Mouse (Mus musculus): ENCODE data around the gene Dnah6. TPM values are rescaled to one million over a fixed set of nuclear protein-coding genes. Genes with fewer than 3 reads are reported as not detected.

Dnah6 gene
- polyA plus RNA-seq, 1 experiment from 2014 or later, result 0.09 TPM

DNA sequence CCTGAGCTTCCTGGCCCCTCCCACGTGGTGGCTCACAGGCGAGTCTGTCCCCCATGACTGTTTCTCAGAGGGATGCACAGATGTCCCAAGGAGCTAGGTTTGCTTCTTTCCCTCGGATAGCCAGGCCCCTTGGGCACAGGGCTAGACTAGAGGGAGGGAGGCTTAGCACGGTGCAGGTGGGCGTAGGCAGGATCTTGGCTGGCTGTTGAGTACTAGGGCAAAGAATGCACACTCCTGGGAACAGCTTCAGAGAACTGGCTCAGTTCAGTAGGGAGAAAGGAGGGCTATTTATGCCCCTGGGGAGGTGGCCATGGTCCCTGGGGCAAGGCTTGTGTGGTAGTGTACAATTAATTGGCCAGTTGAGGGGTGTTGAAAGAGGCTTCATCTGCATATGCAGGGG is 88.7 kb downstream of the Dnah6 start:
- Histone ChIP-seq H3K4me1 (no peaks in the 10 kb centered on the region), H3K27me3 (replicated peaks) (no peaks in the 10 kb centered on the region), H3K36me3 (no peaks in the 10 kb centered on the region), H3K9ac (replicated peaks) (no peak overlapping the region), H3K4me2 (no peak overlapping the region), H3K27ac (replicated peaks) (no peak overlapping the region), H3K4me3 (replicated peaks) (no peak overlapping the region), H3K9me3 (replicated peaks) (no peaks in the 10 kb centered on the region)
- no peak for ATAC-seq (ENCODE audit: low FRiP score)
- WGBS, result 68% methylated on average over 5 of the region's 5 CpGs

- Histone ChIP-seq H3K36me3 (no peaks in the 10 kb centered on the region), H3K4me3 (replicated peaks) (no peak overlapping the region), H3K4me1 (no peaks in the 10 kb centered on the region), H3K27me3 (replicated peaks) (no peaks in the 10 kb centered on the region), H3K4me2 (no peak overlapping the region), H3K27ac (replicated peaks) (no peak overlapping the region), H3K9me3 (replicated peaks) (no peaks in the 10 kb centered on the region), H3K9ac (replicated peaks) (no peak overlapping the region)
- ATAC-seq (ENCODE audit: low FRiP score), result no peak
- 90% methylated on average over 9 of the region's 9 CpGs for WGBS
These were observed 93.9 kb downstream of the Dnah6 start for GRCm38 (mm10) chr6:73127594-73127993.

GRCm38 (mm10) chr6:73120348-73120747 is 101.1 kb downstream of the Dnah6 start:
- Histone ChIP-seq H3K4me2 (no peak overlapping the region), H3K9me3 (replicated peaks) (no peaks in the 10 kb centered on the region), H3K36me3 (no peaks in the 10 kb centered on the region), H3K4me1 (no peaks in the 10 kb centered on the region), H3K27ac (replicated peaks) (no peak overlapping the region), H3K27me3 (replicated peaks) (no peaks in the 10 kb centered on the region), H3K4me3 (replicated peaks) (no peak overlapping the region), H3K9ac (replicated peaks) (no peak overlapping the region)
- ATAC-seq (ENCODE audit: low FRiP score), result no peak
- 87% methylated on average over 11 of the region's 11 CpGs for WGBS

DNA sequence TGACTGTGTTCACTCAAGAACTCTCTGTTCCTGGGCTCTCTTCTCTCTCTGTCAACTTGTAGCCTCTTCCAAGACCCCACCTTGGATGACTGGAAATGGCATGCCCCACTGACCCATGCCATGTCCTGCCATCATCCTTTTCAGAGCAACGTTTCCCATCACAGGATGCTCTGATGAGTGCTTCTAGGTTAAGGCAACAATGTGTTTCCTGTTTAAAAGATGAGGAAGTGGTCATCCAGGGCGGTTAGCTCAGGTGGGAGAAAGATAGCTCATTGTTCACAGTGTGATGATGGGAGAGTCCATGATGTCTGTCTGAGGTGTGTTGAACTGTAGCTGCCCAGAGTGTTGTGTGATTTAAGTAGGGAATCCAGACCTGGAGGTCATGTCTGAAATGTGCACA is 107.6 kb downstream of the Dnah6 start:
- no peaks in the 10 kb centered on the region for H3K4me1 ChIP-seq
- H3K27me3 ChIP-seq (replicated peaks), result no peaks in the 10 kb centered on the region
- H3K9ac ChIP-seq (replicated peaks), result no peak overlapping the region
- no peak overlapping the region for H3K4me3 ChIP-seq (replicated peaks)
- no peaks in the 10 kb centered on the region for H3K36me3 ChIP-seq
- no peak for ATAC-seq (ENCODE audit: low FRiP score)
- no peaks in the 10 kb centered on the region for H3K9me3 ChIP-seq (replicated peaks)
- no peak overlapping the region for H3K27ac ChIP-seq (replicated peaks)
- WGBS, result 85% methylated on average over 2 of the region's 2 CpGs
- H3K4me2 ChIP-seq, result no peak overlapping the region

DNA sequence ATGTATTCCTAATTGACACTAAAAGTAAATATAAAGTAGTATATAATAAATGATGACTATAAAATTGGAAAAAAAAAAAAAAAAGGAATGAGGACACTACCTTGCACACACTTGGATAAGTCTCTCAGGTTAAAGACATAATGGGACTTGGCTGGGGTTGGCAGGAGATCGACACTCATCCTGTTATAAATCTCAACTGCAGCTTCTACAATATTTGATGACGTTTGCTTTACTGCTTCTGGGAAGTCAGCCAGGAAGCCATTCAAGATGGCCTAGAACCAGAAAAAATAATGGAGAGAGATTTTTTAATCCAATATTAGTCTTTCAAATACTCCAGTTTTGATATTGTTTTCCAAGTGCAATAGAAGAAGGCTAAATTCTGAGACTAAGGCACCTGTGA is 108.1 kb downstream of the Dnah6 start:
- no peaks in the 10 kb centered on the region for H3K27me3 ChIP-seq (replicated peaks)
- 52% methylated on average over 2 of the region's 2 CpGs for WGBS

DNA sequence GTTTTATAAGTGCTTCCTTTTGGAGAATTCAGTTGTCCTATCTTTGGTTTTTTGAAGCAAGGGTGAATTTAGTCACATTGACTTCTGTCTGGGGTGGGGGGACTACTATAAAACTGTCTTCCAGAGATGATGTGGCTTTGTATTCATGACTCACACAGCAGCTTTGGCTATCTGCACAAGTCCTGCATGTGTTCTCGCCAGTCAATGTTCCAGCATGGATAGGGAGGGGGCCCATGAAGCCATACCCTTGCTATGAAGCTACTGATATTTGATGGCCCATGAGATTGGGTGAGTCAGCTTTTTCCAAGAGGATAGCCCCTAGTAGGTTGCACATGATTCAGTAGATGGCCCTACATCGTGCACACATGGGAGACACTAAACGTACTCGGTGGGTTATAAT is 128.3 kb downstream of the Dnah6 start:
- no peaks in the 10 kb centered on the region for H3K9me3 ChIP-seq (replicated peaks)
- no peaks in the 10 kb centered on the region for H3K36me3 ChIP-seq
- H3K4me1 ChIP-seq, result no peaks in the 10 kb centered on the region
- no peaks in the 10 kb centered on the region for H3K27me3 ChIP-seq (replicated peaks)
- no peak overlapping the region for H3K9ac ChIP-seq (replicated peaks)
- H3K4me2 ChIP-seq, result no peak overlapping the region
- no peak overlapping the region for H3K4me3 ChIP-seq (replicated peaks)
- no peak overlapping the region for H3K27ac ChIP-seq (replicated peaks)
- 92% methylated on average over 4 of the region's 4 CpGs for WGBS
- ATAC-seq (ENCODE audit: low FRiP score), result no peak

More for the DNA sequence above, 108.1 kb downstream of the Dnah6 start:
- no peak for ATAC-seq (ENCODE audit: low FRiP score)
- H3K9ac ChIP-seq (replicated peaks), result no peak overlapping the region
- no peaks in the 10 kb centered on the region for H3K36me3 ChIP-seq
- H3K27ac ChIP-seq (replicated peaks), result no peak overlapping the region
- no peaks in the 10 kb centered on the region for H3K4me1 ChIP-seq
- no peak overlapping the region for H3K4me3 ChIP-seq (replicated peaks)
- no peak overlapping the region for H3K4me2 ChIP-seq
- no peaks in the 10 kb centered on the region for H3K9me3 ChIP-seq (replicated peaks)

- Histone ChIP-seq H3K36me3 (no peaks in the 10 kb centered on the region), H3K4me1 (no peaks in the 10 kb centered on the region), H3K27me3 (replicated peaks) (no peaks in the 10 kb centered on the region), H3K27ac (replicated peaks) (no peak overlapping the region), H3K9ac (replicated peaks) (no peak overlapping the region), H3K4me2 (no peak overlapping the region), H3K9me3 (replicated peaks) (no peaks in the 10 kb centered on the region), H3K4me3 (replicated peaks) (no peak overlapping the region)
- ATAC-seq (ENCODE audit: low FRiP score), result no peak
- 84% methylated on average over 8 of the region's 8 CpGs for WGBS
These were observed 130.6 kb downstream of the Dnah6 start for GRCm38 (mm10) chr6:73090836-73091235.

- H3K9me3 ChIP-seq (replicated peaks), result no peaks in the 10 kb centered on the region
- H3K4me2 ChIP-seq, result no peak overlapping the region
- H3K9ac ChIP-seq (replicated peaks), result no peak overlapping the region
- 95% methylated on average over 9 of the region's 9 CpGs for WGBS
- no peak overlapping the region for H3K27ac ChIP-seq (replicated peaks)
- ATAC-seq (ENCODE audit: low FRiP score), result no peak
- H3K27me3 ChIP-seq (replicated peaks), result no peaks in the 10 kb centered on the region
- no peaks in the 10 kb centered on the region for H3K4me1 ChIP-seq
- H3K36me3 ChIP-seq, result no peaks in the 10 kb centered on the region
- H3K4me3 ChIP-seq (replicated peaks), result no peak overlapping the region
These were observed 138.9 kb downstream of the Dnah6 start for GRCm38 (mm10) chr6:73082571-73082970.

DNA sequence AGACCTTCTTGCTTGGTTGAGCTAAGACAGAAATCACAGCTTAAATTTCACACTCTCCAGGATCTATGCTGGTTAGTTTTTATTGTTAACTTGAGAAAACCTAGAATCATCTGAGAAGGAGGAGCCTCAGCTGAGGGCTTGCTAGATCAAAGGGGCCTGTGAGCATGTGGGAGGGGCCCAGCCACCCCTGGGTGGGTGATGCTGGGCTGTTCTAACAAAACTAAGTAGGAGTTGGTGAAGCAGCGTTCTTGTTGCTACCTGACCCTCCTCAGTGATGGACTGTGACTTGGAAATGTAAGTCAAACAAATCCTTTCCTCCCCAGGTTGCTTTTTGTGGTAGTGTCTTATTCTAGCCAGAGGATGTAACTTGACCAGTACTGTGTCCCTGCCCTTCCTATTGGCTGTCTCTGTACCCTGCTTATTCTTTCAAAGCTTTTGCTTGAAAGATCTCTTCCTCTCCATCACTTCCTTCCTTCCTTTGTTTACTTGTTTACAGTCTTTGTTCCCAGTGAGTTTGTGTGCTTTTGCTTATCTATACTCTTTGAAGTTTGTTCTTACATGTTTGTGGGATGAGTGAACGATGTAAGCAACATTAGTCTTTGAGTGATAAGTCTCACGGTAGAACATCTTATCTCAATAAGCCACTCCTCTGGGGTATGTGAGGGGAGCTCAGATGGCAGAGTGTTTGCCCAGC is 149.2 kb downstream of the Dnah6 start:
- Histone ChIP-seq H3K4me2 (no peak overlapping the region), H3K9ac (replicated peaks) (no peak overlapping the region), H3K36me3 (no peaks in the 10 kb centered on the region), H3K9me3 (replicated peaks) (no peaks in the 10 kb centered on the region), H3K27ac (replicated peaks) (no peak overlapping the region), H3K4me3 (replicated peaks) (no peak overlapping the region), H3K27me3 (replicated peaks) (no peaks in the 10 kb centered on the region), H3K4me1 (no peaks in the 10 kb centered on the region)
- ATAC-seq (ENCODE audit: low FRiP score), result no peak
- 67% methylated on average over 3 of the region's 3 CpGs for WGBS

DNA sequence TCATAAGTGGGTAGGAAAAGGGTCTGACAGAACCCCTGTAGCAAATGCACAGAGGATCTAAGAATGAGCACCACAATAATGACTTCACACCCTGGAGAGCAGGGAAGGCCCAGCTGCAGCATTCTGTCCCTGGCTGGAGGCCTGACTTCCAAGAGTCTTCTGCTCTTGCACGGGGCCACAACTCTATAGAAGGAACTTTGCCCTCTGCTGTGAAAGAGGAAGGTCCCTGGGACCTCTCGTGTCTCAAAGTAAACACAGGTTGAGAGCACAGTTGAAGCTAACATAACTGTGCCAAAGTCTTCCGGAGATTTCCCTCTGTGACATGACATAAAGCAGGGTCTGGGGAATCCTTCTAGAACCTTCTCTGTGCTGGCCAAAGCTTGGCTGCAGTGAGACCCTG is 150.2 kb downstream of the Dnah6 start:
- no peak overlapping the region for H3K4me2 ChIP-seq
- H3K9ac ChIP-seq (replicated peaks), result no peak overlapping the region
- H3K27me3 ChIP-seq (replicated peaks), result no peaks in the 10 kb centered on the region
- no peak overlapping the region for H3K4me3 ChIP-seq (replicated peaks)
- 83% methylated on average over 3 of the region's 3 CpGs for whole genome bisulfite sequencing
- H3K36me3 ChIP-seq, result no peaks in the 10 kb centered on the region
- no peaks in the 10 kb centered on the region for H3K4me1 ChIP-seq
- no peak for ATAC-seq (ENCODE audit: low FRiP score)
- H3K27ac ChIP-seq (replicated peaks), result no peak overlapping the region
- H3K9me3 ChIP-seq (replicated peaks), result no peaks in the 10 kb centered on the region

DNA sequence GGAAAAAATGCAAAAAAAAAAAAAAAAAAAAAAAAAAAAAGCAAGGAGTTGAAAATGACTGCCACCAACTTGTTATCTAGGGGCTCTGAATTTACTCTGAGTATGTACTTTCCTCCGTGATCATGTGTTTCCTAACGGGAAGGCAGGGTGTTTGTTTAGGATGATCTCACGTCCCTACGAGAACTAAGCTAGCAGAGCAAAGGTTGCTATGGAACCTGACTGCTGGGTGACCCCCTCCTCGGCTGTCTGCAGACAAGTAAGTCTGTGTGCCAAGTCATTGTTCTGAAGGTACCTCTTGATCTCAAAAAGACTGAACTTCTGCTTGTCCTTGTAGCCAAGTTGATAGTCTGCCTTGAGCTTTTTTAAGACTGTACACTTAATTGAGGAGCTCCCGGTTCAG is 150.8 kb downstream of the Dnah6 start:
- Histone ChIP-seq H3K27ac (replicated peaks) (no peak overlapping the region), H3K9ac (replicated peaks) (no peak overlapping the region), H3K4me3 (replicated peaks) (no peak overlapping the region), H3K36me3 (no peaks in the 10 kb centered on the region), H3K4me1 (no peaks in the 10 kb centered on the region), H3K4me2 (no peak overlapping the region), H3K27me3 (replicated peaks) (no peaks in the 10 kb centered on the region), H3K9me3 (replicated peaks) (no peaks in the 10 kb centered on the region)
- 85% methylated on average over 6 of the region's 6 CpGs for WGBS
- no peak for ATAC-seq (ENCODE audit: low FRiP score)

DNA sequence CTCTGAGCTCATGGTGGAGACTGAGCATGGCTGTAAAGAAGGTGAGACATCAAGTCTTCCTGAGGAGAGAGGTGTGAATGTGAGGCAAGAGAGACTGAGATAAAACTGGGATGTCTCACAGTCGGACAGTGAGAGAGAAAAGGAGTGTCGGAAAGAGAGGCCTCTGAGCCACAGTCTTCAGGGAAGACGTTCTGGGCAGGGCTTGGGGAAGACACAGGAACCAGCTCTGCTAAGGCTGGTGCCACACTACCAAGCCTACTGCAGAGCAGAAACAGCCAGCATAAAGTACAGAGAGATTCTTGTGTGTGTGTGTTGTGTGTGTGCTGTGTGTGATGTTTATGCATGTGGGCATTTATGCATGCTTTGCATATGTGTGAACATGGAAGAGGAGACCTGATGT is 156.9 kb downstream of the Dnah6 start:
- Histone ChIP-seq H3K4me1 (no peaks in the 10 kb centered on the region), H3K27ac (replicated peaks) (no peak overlapping the region), H3K9ac (replicated peaks) (no peak overlapping the region), H3K9me3 (replicated peaks) (no peaks in the 10 kb centered on the region), H3K27me3 (replicated peaks) (no peaks in the 10 kb centered on the region), H3K36me3 (no peaks in the 10 kb centered on the region), H3K4me2 (no peak overlapping the region), H3K4me3 (replicated peaks) (no peak overlapping the region)
- no peak for ATAC-seq (ENCODE audit: low FRiP score)
- WGBS, result 83% methylated on average over 3 of the region's 3 CpGs
